Mouse (Mus musculus) CH12.LX (cell line): Measurements from ENCODE around the gene Gm17018. TPM values are rescaled to one million over a fixed set of nuclear protein-coding genes. Genes with fewer than 3 reads are reported as not detected.

Experiments
- DNase-seq: peaks from one replicate; pipeline ENCODE4 v3.0.0-alpha.2; 2013; ENCODE audit errors: extremely low read depth
- H3K27ac ChIP-seq: 2 replicates; pipeline ENCODE4 v1.5.1; 2012; ENCODE audit warnings: low read depth, mild to moderate bottlenecking, control low read depth, moderate library complexity; ENCODE audit not compliant: insufficient read depth
- H3K27me3 ChIP-seq: replicated peaks from 2 replicates; pipeline ENCODE3; 2012; ENCODE audit warnings: inconsistent platforms
- H3K36me3 ChIP-seq, 2 experiments: replicated peaks in 1 of 2; 2 replicates each; pipeline versions ENCODE3 to v1.6.1; 2012; ENCODE audit warnings: inconsistent platforms in 1 of 2, low read length in 1 of 2, mild to moderate bottlenecking in 1 of 2, mixed read lengths in 1 of 2, moderate library complexity in 1 of 2; ENCODE audit not compliant: control insufficient read depth in 1 of 2, insufficient read depth in 1 of 2
- H3K4me1 ChIP-seq, 2 experiments: 2 replicates each; pipeline ENCODE4 v1.6.1; 2012; ENCODE audit warnings: inconsistent platforms in 1 of 2, moderate library complexity in 1 of 2; ENCODE audit not compliant: insufficient read depth in 2 of 2, control insufficient read depth in 1 of 2
- H3K4me2 ChIP-seq: 2 replicates; pipeline ENCODE4 v1.6.1; 2012; ENCODE audit warnings: low read depth, mild to moderate bottlenecking, control low read depth; ENCODE audit not compliant: poor library complexity, insufficient read depth, severe bottlenecking
- H3K4me3 ChIP-seq, 3 experiments: fragments of 150-350 bp in 1 of 3; sonication (generic) in 1 of 3; replicated peaks in 1 of 3; 2 replicates each; pipeline versions ENCODE3 to v1.5.1; 2011 to 2012; ENCODE audit warnings: low read depth in 2 of 3, low read length in 2 of 3, mild to moderate bottlenecking in 2 of 3, moderate library complexity in 2 of 3, control low read depth in 1 of 3, improper control_type of control experiment in 1 of 3, inconsistent platforms in 1 of 3, mixed read lengths in 1 of 3; ENCODE audit not compliant: poor library complexity in 1 of 3
- H3K79me2 ChIP-seq: replicated peaks from 2 replicates; pipeline ENCODE4 v1.6.1; 2012; ENCODE audit warnings: mild to moderate bottlenecking, moderate library complexity; ENCODE audit not compliant: control insufficient read depth, poor library complexity, insufficient read depth, severe bottlenecking; ENCODE audit errors: extremely low read depth
- H3K9ac ChIP-seq: 2 replicates; pipeline ENCODE4 v1.6.1; 2012; ENCODE audit warnings: low read depth, mild to moderate bottlenecking, control low read depth, moderate library complexity; ENCODE audit not compliant: insufficient read depth
- H3K9me3 ChIP-seq: replicated peaks from 2 replicates; pipeline ENCODE3; 2012; ENCODE audit warnings: low read length, inconsistent platforms, mixed read lengths
- BHLHE40 ChIP-seq: IDR thresholded peaks from 2 replicates; pipeline ENCODE4 v1.6.1; 2011; ENCODE audit warnings: mild to moderate bottlenecking, low read depth, low read length, improper control_type of control experiment
- CTCF ChIP-seq, 2 experiments: IDR thresholded peaks in 1 of 2; conservative IDR thresholded peaks in 1 of 2; 2 replicates each; pipeline ENCODE4 v1.5.1; 2011 to 2012; ENCODE audit warnings: low read depth in 2 of 2, low read length in 2 of 2, improper control_type of control experiment in 1 of 2, inconsistent platforms in 1 of 2, mild to moderate bottlenecking in 1 of 2, moderate library complexity in 1 of 2
- ELF1 ChIP-seq: IDR thresholded peaks from 2 replicates; pipeline ENCODE4 v1.6.1; 2014; ENCODE audit warnings: low read depth, mild to moderate bottlenecking, inconsistent platforms, low read length, improper control_type of control experiment
- EP300 ChIP-seq: IDR thresholded peaks from 2 replicates; pipeline ENCODE4 v1.6.1; 2011; ENCODE audit warnings: low read length, improper control_type of control experiment
- HCFC1 ChIP-seq: IDR thresholded peaks from 2 replicates; pipeline ENCODE4 v1.6.1; 2012; ENCODE audit warnings: low read depth, mild to moderate bottlenecking, inconsistent platforms, low read length, improper control_type of control experiment
- KAT2A ChIP-seq: IDR thresholded peaks from 2 replicates; pipeline ENCODE4 v1.6.1; 2012; ENCODE audit warnings: low read length, improper control_type of control experiment, inconsistent platforms; ENCODE audit not compliant: insufficient replicate concordance
- NRF1 ChIP-seq: IDR thresholded peaks from 2 replicates; pipeline ENCODE4 v1.6.1; 2014; ENCODE audit warnings: low read depth, mild to moderate bottlenecking, inconsistent platforms, low read length, improper control_type of control experiment, moderate library complexity
- PAX5 ChIP-seq: IDR thresholded peaks from 2 replicates; pipeline ENCODE4 v1.6.1; 2012; ENCODE audit warnings: low read length, inconsistent platforms, mixed read lengths
- RAD21 ChIP-seq: IDR thresholded peaks from 2 replicates; pipeline ENCODE4 v1.6.1; 2011; ENCODE audit warnings: low read depth, mild to moderate bottlenecking, low read length, improper control_type of control experiment, moderate library complexity
- TBP ChIP-seq: conservative IDR thresholded peaks from 2 replicates; pipeline ENCODE4 v1.6.1; 2011; ENCODE audit warnings: low read depth, low read length, improper control_type of control experiment
- UBTF ChIP-seq: IDR thresholded peaks from 2 replicates; pipeline ENCODE4 v1.6.1; 2012; ENCODE audit warnings: low read depth, mild to moderate bottlenecking, inconsistent platforms, low read length, improper control_type of control experiment, moderate library complexity
- ZKSCAN1 ChIP-seq: IDR thresholded peaks from 2 replicates; pipeline ENCODE4 v1.6.1; 2012; ENCODE audit warnings: low read depth, inconsistent platforms, low read length, improper control_type of control experiment, borderline replicate concordance
- ZMIZ1 ChIP-seq: IDR thresholded peaks from 2 replicates; pipeline ENCODE4 v1.6.1; 2012; ENCODE audit warnings: low read depth, mild to moderate bottlenecking, inconsistent platforms, low read length, improper control_type of control experiment
- dilution Hi-C: fragments of 300-500 bp; cut with MboI; formaldehyde crosslinking; loops from 2 replicates; pipeline ENCODE4 v1.14.3; 2020; ENCODE audit warnings: low sequenced_read_pairs; ENCODE audit not compliant: extremely low pct_unique_long_range_greater_than_20kb, extremely low pct_ligation_motif_present
- in situ Hi-C: fragments of 300-500 bp; cut with MboI; formaldehyde crosslinking; loops from 3 replicates; pipeline ENCODE4 v1.14.3; 2019; ENCODE audit warnings: low sequenced_read_pairs, low pct_ligation_motif_present, low pct_unique_long_range_greater_than_20kb, mixed read lengths
- polyA plus RNA-seq: library from polyadenylated mRNA; unstranded; fragments of >175 nt; gene quantifications from 2 replicates; pipeline ENCODE4 v1.2.1, GENCODE M21; 2012; ENCODE audit warnings: low read depth; ENCODE audit not compliant: insufficient read length
- total RNA-seq, 2 experiments: library from RNA; depleted of rRNA; stranded (reverse); fragments of 300-350 nt in 1 of 2; fragments of >200 nt in 1 of 2; gene quantifications; 2 replicates each; pipeline ENCODE4 v1.2.3; 2012 to 2014

The Gm17018 gene
- total and polyA plus RNA-seq, 3 experiments, result 18.5 to 40.4 (median 34.4) TPM

DNA sequence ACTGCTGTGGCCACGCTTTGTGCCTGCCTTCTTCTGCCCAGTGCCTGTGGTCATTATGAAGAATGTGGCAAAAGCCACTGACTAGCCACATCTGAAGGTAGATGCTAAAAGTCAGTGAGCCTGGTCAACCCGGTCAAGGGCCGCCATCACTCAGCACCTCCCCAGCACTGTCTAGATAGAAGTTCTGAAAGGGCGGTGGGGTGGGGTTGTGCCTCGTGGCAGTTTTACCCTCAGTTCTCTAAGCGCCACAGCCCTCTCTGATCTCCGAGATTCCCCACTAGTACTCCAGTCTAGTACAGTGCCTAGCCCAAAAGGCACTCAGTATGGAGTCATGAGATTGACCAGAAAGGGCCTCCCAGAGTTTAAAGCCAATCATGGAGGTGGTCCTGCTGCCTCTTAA is 33.7 kb downstream of the Gm17018 start:
- H3K36me3 ChIP-seq, result peaks cover 0 to 1% of the 10 kb centered on the region in 2 experiments
- H3K27ac ChIP-seq, result no peak overlapping the region
- dilution Hi-C loops (no loop called here), in situ Hi-C loops (no loop called here)
- no peaks in the 10 kb centered on the region for H3K9me3 ChIP-seq
- DNase-seq, result no peak
- no peaks in the 10 kb centered on the region for H3K27me3 ChIP-seq
- no peak overlapping the region for H3K4me2 ChIP-seq
- no peak for TF ChIP-seq RAD21
- H3K9ac ChIP-seq, result no peak overlapping the region
- H3K79me2 ChIP-seq, result no peaks in the 10 kb centered on the region
- no peak overlapping the region for H3K4me3 ChIP-seq
- peaks cover 0 to 8% of the 10 kb centered on the region in 2 experiments; a peak in 2 of 4 replicates for H3K4me1 ChIP-seq

GRCm38 (mm10) chr19:45595481-45595880 is 35.1 kb downstream of the Gm17018 start:
- Histone ChIP-seq H3K4me3 (no peak overlapping the region), H3K27me3 (no peaks in the 10 kb centered on the region), H3K9me3 (no peaks in the 10 kb centered on the region), H3K36me3 (peaks cover 0 to 4% of the 10 kb centered on the region in 2 experiments), H3K79me2 (no peaks in the 10 kb centered on the region), H3K4me2 (no peak overlapping the region), H3K9ac (no peak overlapping the region), H3K27ac (no peak overlapping the region), H3K4me1 (peaks cover 0 to 8% of the 10 kb centered on the region in 2 experiments; a peak in 2 of 4 replicates)
- dilution Hi-C loops, result no loop called here
- no peak for TF ChIP-seq EP300
- TF ChIP-seq ZKSCAN1, result peak; percentile 41
- in situ Hi-C loops, result no loop called here
- no peak for DNase-seq

GRCm38 (mm10) chr19:45596019-45596418 is 35.6 kb downstream of the Gm17018 start:
- Histone ChIP-seq H3K27me3 (no peaks in the 10 kb centered on the region), H3K4me1 (peaks cover 0 to 8% of the 10 kb centered on the region in 2 experiments; a peak in 2 of 4 replicates), H3K9ac (no peak overlapping the region), H3K9me3 (no peaks in the 10 kb centered on the region), H3K4me2 (no peak overlapping the region), H3K4me3 (no peak overlapping the region), H3K79me2 (no peaks in the 10 kb centered on the region), H3K27ac (no peak overlapping the region), H3K36me3 (peaks cover 0 to 4% of the 10 kb centered on the region in 2 experiments)
- dilution Hi-C loops (no loop called here), in situ Hi-C loops (no loop called here)
- TF ChIP-seq ZKSCAN1 (no peak), CTCF (conservative IDR thresholded peaks at IDR 0.05 in 1 of 2, IDR thresholded peaks at IDR 0.05 in 1 of 2; ENCODE audit: low read depth in 2 of 2, low read length in 2 of 2) (no peak), BHLHE40 (no peak), KAT2A (no peak), ZMIZ1 (no peak), HCFC1 (no peak), PAX5 (no peak), UBTF (no peak), TBP (no peak), NRF1 (no peak), ELF1 (no peak)
- no peak for DNase-seq
